Mouse (Mus musculus): ENCODE data around the gene Lta.

- TF ChIP-seq EP300 (IDR thresholded peaks at IDR 0.05; ENCODE audit: low read depth) (no peak), CTCF (IDR thresholded peaks at IDR 0.05; ENCODE audit: low read depth) (no peak; the same call in 1 of the 2 replicates)
Measured at GRCm38 (mm10) chr17:35226561-35227046, 21.5 kb upstream of the Lta start.
